Mouse (Mus musculus): ENCODE measurements at regions not wholly inside any gene's neighbourhood (a gene's known extent, or its start where the extent isn't known, plus 50 kb on each side); places are given as distances from the start of the nearest gene placed in this dataset.

DNA sequence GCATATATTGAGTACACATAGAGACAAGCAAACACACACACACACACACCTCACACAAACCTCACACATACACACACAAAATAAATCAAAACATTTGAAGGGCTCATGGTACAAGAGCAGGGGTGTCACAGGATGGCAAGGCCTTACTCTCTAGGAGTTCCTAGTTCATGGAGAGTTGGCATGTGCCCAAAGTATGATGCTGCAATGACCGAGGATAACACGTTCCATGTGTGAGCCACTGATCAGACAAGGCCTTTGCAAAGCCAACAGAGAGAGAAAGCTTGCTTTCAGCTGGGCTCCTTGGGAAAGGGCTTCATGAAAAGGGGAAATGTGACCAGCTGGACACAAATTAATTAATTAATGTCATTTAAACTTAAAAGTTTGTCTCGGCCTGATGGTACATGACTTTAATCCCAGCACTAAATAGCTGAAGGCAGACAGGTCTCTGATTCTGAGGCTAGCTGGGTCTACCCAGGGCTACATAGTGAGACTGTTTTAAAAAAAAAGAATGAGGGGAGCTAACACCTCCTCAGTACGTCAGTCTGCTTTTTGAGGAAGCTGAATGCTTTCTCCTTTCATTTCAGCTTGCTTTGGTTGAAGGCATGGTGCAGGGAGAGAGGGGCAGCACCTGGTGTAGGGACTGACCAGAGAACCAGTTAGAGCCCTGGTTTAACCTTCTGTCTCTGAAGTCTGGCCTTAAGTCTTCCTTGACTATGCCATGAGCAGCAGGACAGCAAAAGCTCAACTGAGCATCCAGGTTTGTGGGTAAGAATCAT, 156.4 kb upstream of the Lmo4 start:
- TF ChIP-seq POLR2A (IDR thresholded peaks at IDR 0.05; ENCODE audit: insufficient read depth, low read depth, low read length) (no peak), CTCF (IDR thresholded peaks at IDR 0.05) (no peak), EP300 (IDR thresholded peaks at IDR 0.05; ENCODE audit: insufficient read depth, low read depth, low read length) (no peak)
